Mouse (Mus musculus): Measurements from ENCODE around the gene Trpm6. TPM values are rescaled to one million over a fixed set of nuclear protein-coding genes. Genes with fewer than 3 reads are reported as not detected.

Gene Trpm6
- polyA plus RNA-seq, 1 experiment from 2014 or later = 1.4 TPM

DNA sequence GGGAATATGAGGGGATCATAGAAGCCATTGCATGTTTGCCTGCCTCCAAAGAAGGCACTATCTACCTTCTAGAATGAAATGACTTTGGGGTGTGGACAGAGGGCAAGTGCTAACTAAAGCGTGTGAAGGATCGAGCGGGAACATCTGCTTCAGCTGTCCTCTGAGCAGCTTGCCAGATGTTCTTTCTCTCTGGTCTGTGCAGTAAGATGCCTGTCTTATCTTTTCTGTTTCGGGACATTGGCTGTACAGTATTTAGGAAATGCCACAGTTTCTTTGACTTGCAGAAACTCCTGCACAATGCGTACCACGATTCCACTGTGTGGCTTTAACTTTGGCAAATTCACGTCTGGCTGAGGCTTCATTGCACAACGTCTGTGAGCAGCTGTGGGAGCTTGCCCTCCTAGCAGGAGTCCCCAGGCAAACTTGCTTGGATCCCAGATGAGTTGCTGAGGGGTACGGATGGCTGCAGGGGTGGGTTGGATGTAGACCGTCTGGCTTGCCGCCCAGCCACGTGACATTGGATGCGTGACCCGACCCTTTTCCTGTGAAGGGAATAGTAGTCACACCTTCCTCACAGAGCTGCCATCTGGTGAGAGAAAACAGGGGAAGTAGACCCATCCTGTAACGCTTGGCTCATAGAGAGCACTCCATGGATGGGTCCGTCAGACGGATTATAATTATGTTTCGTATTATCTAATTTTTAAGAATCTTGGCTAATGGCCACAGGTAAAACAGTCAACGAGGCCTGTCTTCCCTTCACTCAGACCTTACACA, 92.2 kb downstream of the Trpm6 start:
- Histone ChIP-seq H3K9me3 (replicated peaks; ENCODE audit: low read length) (no peaks in the 10 kb centered on the region), H3K4me2 (ENCODE audit: low read length) (no peak overlapping the region), H3K27me3 (ENCODE audit: insufficient read depth, low read length) (no peaks in the 10 kb centered on the region), H3K4me1 (replicated peaks; ENCODE audit: insufficient read depth, low read length) (no peaks in the 10 kb centered on the region), H3K27ac (no peak overlapping the region), H3K9ac (ENCODE audit: low read depth, low read length) (no peak overlapping the region), H3K4me3 (replicated peaks; ENCODE audit: low read depth, low read length) (no peak overlapping the region), H3K36me3 (ENCODE audit: insufficient read depth, low read length) (no peaks in the 10 kb centered on the region)
- 54% methylated on average over 19 of the region's 19 CpGs for WGBS
- DNase-seq (ENCODE audit: low spot score) = no peak
- ATAC-seq (replicated peaks; ENCODE audit: low FRiP score, low read depth) = no peak
- TF ChIP-seq CTCF (IDR thresholded peaks at IDR 0.05; ENCODE audit: low read depth) = no peak

DNA sequence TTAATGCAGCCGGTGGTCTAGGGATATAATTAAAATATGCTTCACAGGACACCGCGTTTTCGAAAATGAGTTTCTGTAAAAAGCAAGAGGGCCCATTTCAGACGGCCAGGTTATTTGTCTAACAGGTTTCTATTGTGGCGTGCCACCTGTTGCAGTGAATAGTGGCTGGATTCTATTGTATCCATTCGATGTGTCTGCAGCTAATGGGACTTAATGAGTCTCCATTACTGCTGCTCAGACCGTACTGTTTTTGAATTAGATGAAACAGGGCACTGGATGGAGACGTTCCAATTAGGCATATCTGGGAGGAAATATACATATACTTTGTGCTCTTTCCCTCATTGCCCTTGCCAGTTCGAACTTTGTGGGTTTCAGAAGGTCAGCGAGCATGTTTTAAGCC, 92.8 kb downstream of the Trpm6 start:
- no peak for ATAC-seq (replicated peaks; ENCODE audit: low FRiP score, low read depth)
- no peak for DNase-seq (ENCODE audit: low spot score)

DNA sequence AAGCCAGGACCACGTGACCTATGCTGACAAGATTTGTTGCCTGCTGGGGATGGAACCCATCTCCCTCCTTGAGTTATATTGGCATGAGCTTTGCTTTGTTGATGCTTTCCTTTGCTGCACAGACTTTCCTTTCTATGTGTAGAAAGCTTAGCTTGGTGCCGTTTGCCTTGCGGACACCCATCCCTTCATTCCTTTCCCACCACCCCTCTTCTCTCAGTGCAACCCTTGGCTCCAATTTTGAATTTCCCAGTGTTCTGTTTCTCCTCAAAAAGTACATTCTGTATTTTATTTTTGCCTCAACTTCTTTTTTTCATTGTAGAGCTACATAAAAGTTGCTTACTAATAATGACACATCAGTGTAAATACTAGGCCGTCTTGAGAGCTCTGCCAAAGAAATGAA, 96.6 kb downstream of the Trpm6 start:
- no peak for TF ChIP-seq CTCF (IDR thresholded peaks at IDR 0.05; ENCODE audit: low read depth)
- H3K4me1 ChIP-seq (replicated peaks; ENCODE audit: insufficient read depth, low read length) = no peaks in the 10 kb centered on the region
- 94% methylated on average over 4 of the region's 4 CpGs for WGBS
- no peaks in the 10 kb centered on the region for H3K27me3 ChIP-seq (ENCODE audit: insufficient read depth, low read length)
- no peak for DNase-seq (ENCODE audit: low spot score)
- H3K27ac ChIP-seq = no peak overlapping the region
- no peaks in the 10 kb centered on the region for H3K9me3 ChIP-seq (replicated peaks; ENCODE audit: low read length)
- H3K4me2 ChIP-seq (ENCODE audit: low read length) = no peak overlapping the region
- H3K4me3 ChIP-seq (replicated peaks; ENCODE audit: low read depth, low read length) = no peak overlapping the region
- no peaks in the 10 kb centered on the region for H3K36me3 ChIP-seq (ENCODE audit: insufficient read depth, low read length)
- no peak overlapping the region for H3K9ac ChIP-seq (ENCODE audit: low read depth, low read length)
- ATAC-seq (replicated peaks; ENCODE audit: low FRiP score, low read depth) = no peak

More for the DNA sequence above, 92.8 kb downstream of the Trpm6 start:
- H3K4me1 ChIP-seq (replicated peaks; ENCODE audit: insufficient read depth, low read length) = no peaks in the 10 kb centered on the region
- no peaks in the 10 kb centered on the region for H3K36me3 ChIP-seq (ENCODE audit: insufficient read depth, low read length)
- no peaks in the 10 kb centered on the region for H3K27me3 ChIP-seq (ENCODE audit: insufficient read depth, low read length)
- no peak for TF ChIP-seq CTCF (IDR thresholded peaks at IDR 0.05; ENCODE audit: low read depth)
- no peak overlapping the region for H3K4me2 ChIP-seq (ENCODE audit: low read length)
- no peak overlapping the region for H3K9ac ChIP-seq (ENCODE audit: low read depth, low read length)
- H3K4me3 ChIP-seq (replicated peaks; ENCODE audit: low read depth, low read length) = no peak overlapping the region
- H3K27ac ChIP-seq = no peak overlapping the region
- no peaks in the 10 kb centered on the region for H3K9me3 ChIP-seq (replicated peaks; ENCODE audit: low read length)
- 86% methylated on average over 11 of the region's 11 CpGs for WGBS

DNA sequence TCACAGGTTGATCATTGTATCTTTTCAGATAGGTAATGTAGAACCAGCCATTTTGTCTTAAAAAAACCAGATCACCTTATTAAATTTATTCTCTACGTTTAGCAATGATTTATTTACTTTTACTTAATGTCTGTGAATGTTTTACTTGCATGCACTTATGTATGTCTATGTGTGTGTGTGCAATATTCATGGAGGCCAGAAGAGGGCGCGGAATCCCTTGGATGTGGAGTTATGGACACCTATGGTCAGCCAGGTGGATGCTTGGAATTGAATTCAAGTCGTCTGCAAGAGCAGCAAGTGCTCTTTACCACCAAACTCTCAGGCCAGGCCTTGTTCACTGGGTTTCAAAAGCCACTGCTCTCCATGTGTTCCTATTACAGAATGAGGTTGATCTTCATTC, 118.5 kb downstream of the Trpm6 start:
- no peak for DNase-seq (ENCODE audit: low spot score)
- no peak for ATAC-seq (replicated peaks; ENCODE audit: low FRiP score, low read depth)
- no peak for TF ChIP-seq CTCF (IDR thresholded peaks at IDR 0.05; ENCODE audit: low read depth)
- Histone ChIP-seq H3K9me3 (replicated peaks; ENCODE audit: low read length) (no peaks in the 10 kb centered on the region), H3K27ac (no peak overlapping the region), H3K9ac (ENCODE audit: low read depth, low read length) (no peak overlapping the region), H3K4me1 (replicated peaks; ENCODE audit: insufficient read depth, low read length) (no peaks in the 10 kb centered on the region), H3K4me3 (replicated peaks; ENCODE audit: low read depth, low read length) (no peak overlapping the region), H3K27me3 (ENCODE audit: insufficient read depth, low read length) (no peaks in the 10 kb centered on the region), H3K4me2 (ENCODE audit: low read length) (no peak overlapping the region), H3K36me3 (ENCODE audit: insufficient read depth, low read length) (no peaks in the 10 kb centered on the region)
- 71% methylated on average over 4 of the region's 4 CpGs for WGBS

DNA sequence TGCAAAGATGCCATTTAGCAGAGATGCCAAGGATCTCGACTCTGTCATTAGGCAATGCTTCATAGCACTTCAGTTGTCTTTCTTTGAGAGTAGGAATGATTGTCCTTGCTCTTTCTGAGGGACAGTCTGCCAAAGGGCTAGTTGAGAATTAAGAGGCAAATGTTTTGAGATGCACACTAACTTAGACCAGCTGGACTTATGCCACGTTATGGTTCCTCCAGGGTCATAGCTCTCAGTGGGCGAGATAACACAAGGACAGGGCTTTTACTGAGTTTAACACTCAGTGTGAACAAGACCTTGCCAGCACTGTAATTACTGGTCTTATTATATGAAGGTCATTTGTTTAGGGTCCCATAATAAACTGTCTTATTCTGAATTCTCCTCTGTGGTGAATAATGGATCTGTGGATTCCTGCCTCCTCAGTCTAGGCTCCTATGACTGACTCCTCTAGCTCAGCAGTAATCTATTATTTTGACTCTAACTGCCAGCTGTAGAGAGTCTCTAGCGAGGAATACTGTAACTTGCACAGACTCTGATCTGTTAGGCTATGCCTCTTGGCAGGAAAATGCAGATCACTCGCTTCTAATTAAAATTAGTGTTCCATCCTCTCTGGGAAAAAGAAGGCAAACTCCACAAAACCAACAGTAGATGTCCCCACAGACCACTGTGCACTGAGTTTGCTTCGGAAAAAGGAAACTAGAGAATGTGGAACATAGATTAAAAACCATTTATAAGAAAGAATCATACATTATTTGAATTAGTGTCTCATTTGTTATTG, 123.2 kb downstream of the Trpm6 start:
- DNase-seq (ENCODE audit: low spot score) = peak; percentile 58
- H3K9me3 ChIP-seq (replicated peaks; ENCODE audit: low read length) = no peaks in the 10 kb centered on the region
- no peak overlapping the region for H3K4me3 ChIP-seq (replicated peaks; ENCODE audit: low read depth, low read length)
- no peaks in the 10 kb centered on the region for H3K27me3 ChIP-seq (ENCODE audit: insufficient read depth, low read length)
- H3K4me2 ChIP-seq (ENCODE audit: low read length) = no peak overlapping the region
- 53% methylated on average over 6 of the region's 6 CpGs for whole genome bisulfite sequencing
- H3K36me3 ChIP-seq (ENCODE audit: insufficient read depth, low read length) = no peaks in the 10 kb centered on the region
- TF ChIP-seq CTCF (IDR thresholded peaks at IDR 0.05; ENCODE audit: low read depth) = peak; percentile 74
- H3K4me1 ChIP-seq (replicated peaks; ENCODE audit: insufficient read depth, low read length) = no peaks in the 10 kb centered on the region
- no peak overlapping the region for H3K9ac ChIP-seq (ENCODE audit: low read depth, low read length)
- H3K27ac ChIP-seq = no peak overlapping the region
- ATAC-seq (replicated peaks; ENCODE audit: low FRiP score, low read depth) = no peak

DNA sequence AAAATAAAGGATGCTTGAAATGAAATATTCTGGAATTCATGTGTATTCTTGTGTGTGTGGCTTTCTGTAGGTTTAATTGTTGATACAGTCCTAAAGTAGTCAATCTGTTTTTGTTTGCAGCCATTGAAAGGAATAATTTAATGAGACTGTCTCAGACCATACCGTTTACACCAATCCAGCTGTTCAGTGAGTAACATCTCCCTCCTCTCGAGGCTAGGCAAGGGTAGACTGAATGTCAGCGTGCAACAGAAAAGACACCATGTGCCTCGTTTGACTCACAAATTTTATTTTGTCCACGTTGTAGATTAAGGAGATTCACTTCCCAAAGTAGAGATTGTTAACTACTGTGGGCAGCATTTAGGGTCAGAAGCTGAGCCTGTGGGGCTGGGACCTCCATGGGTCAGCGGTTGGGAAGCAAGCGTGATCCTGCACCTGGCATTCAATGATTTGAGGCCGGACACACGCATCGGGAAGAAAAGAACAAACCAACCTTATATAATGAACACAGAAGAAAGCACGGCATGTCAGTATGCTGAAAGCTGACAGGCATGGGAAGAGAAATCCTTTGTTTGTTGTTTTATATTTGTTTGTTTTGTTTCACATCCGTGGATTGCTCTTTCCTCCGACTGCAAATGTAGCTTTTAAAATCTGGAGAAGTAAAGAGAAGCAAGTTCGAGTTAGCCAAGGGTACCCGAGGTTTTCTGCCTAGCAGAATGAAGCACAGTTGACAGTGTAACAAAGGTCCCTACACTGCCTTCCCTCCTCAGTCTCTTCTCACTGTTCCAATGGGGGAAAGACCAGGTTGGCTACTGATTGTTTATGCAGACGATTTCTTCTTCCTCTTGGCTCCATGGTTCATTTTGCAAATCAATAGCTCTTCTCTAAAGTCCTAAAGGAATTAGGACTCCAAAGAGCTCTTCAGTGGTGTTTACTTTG, 124.2 kb downstream of the Trpm6 start:
- no peak overlapping the region for H3K9ac ChIP-seq (ENCODE audit: low read depth, low read length)
- no peak overlapping the region for H3K27ac ChIP-seq
- no peak overlapping the region for H3K4me3 ChIP-seq (replicated peaks; ENCODE audit: low read depth, low read length)
- no peaks in the 10 kb centered on the region for H3K4me1 ChIP-seq (replicated peaks; ENCODE audit: insufficient read depth, low read length)
- H3K4me2 ChIP-seq (ENCODE audit: low read length) = no peak overlapping the region
- 45% methylated on average over 16 of the region's 16 CpGs for WGBS
- no peak for DNase-seq (ENCODE audit: low spot score)
- TF ChIP-seq CTCF (IDR thresholded peaks at IDR 0.05; ENCODE audit: low read depth) = no peak
- H3K36me3 ChIP-seq (ENCODE audit: insufficient read depth, low read length) = no peaks in the 10 kb centered on the region
- H3K27me3 ChIP-seq (ENCODE audit: insufficient read depth, low read length) = no peaks in the 10 kb centered on the region
- ATAC-seq (replicated peaks; ENCODE audit: low FRiP score, low read depth) = no peak
- no peaks in the 10 kb centered on the region for H3K9me3 ChIP-seq (replicated peaks; ENCODE audit: low read length)

All from kidney, postnatal 0 days (tissue).